Mouse (Mus musculus) mouse embryonic stem cell (cell line): ENCODE measurements around the gene Rbbp7.

Experiments
- in situ Hi-C, 2 experiments: fragments of 300-500 bp; cut with MboI; formaldehyde crosslinking; loops; 1 replicate in 1 of 2; 3 replicates in 1 of 2; pipeline ENCODE4 v1.14.3; 2019 to 2020; ENCODE audit warnings: low sequenced_read_pairs in 2 of 2, low pct_unique_long_range_greater_than_20kb in 1 of 2, mixed read lengths in 1 of 2; ENCODE audit not compliant: unreplicated experiment in 1 of 2

Rbbp7 gene

DNA sequence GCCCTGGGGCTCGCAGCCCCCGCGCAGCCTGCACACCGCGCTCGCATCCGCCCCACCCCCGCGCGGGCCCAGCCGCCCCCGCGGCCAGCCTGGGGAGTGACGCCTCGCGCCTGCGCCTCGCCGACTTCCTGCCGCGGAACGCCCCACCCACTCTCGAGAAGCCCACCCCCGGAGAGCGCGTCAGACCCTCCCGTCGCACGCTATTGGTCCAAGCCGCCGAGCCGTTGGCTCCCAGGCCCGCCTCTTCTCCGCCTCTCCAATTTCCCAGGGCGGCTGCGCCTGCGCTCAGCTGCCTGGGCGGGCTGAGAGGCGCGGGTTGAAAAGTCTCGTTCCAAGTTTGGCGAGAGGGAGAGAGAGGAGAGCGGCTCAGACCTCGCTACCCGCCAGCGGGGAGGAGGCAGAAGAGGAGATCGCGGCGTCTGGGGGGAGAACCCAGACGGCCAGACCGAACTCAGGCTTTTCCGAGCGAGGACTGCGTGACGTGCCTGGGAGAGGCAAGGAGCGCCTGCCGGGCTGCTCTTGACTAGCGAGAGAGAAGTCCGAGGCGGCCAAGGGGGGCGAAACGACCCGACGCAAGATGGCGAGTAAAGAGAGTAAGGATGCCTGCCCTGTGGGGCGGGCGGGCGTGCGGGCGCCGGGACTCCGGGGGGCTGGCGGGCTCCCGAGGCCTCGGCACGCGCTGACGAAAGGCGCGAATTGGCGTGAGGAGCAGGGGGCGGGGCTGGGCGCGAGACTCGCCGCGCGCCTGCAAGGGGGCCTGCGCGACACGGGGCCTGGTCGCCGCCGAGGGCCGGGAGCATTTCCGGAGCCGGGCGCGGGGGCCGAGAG is at the start of gene Rbbp7:
Gene Rbbp7, plus strand, starts transcription at position 288 of the 828 bp plus-strand sequence.
- in situ Hi-C loops, result no loop called here

DNA sequence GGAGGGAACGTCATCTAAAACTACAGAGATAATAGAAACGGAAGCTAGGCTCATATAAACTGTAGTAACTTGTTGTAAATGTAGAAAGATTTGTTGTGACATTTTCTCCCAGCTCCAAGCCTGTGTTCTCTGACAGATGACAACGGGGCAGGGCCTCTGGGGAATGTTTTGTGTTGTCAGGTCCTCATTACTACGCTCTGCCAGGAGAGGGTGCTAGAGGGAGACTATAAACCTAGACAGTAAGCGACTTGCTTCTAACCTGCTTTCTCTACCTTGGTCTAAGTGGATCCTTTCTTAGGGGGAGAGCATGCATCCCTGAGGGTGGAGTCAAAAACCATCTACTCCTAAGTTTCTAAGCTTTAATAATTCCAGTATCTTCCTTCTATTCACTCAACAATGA is 42.4 kb upstream of the Rbbp7 start:
- in situ Hi-C loops, result loop anchor here in 1 of 2 experiments (5.0 to 10.0 kb wide), 2 partner anchors 54 to 127 kb away; no protein-coding TSS in a partner anchor

DNA sequence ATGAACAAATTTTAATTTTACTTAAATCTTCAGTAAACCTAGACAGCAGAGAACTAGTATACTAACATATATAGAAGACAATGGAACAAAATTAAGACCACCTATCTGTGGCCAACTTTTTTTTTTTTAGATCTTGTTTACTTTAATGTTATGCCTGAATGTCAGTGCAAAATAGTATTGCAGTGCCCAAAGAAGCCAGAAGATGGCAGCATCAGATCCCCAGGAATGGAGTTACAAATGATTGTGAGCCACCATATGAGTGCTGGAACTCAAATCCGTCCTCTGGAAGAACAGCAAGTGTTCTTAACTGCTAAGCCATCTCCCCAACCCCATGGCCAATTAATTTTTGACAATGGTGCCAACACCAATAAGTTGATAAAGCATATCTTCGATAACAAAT is 40.6 kb upstream of the Rbbp7 start:
- in situ Hi-C loops, result loop anchor here in 1 of 2 experiments (5.0 to 10.0 kb wide), 2 partner anchors 53 to 125 kb away; no protein-coding TSS in a partner anchor

DNA sequence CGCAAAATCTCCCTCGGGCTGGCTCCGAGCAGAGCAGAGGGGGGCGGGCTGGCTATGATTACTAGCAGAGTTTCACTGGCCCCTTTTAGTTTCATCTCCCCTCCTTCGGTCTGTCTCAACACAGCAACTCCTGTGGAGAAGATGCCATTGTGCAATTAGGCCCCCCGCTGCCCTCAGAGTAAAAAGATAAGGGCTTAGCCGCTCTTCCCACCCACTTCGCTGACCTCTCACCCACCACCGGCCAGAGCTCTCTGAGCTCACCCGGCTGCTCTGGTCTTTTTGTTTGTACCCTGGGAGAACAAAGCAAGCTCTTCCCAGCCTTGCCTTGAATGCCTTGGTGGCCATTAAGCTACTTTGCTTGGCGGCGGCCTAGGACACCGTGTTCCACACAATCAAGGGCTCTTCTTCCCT is 32.8 kb upstream of the Rbbp7 start:
- in situ Hi-C loops, result no loop called here

DNA sequence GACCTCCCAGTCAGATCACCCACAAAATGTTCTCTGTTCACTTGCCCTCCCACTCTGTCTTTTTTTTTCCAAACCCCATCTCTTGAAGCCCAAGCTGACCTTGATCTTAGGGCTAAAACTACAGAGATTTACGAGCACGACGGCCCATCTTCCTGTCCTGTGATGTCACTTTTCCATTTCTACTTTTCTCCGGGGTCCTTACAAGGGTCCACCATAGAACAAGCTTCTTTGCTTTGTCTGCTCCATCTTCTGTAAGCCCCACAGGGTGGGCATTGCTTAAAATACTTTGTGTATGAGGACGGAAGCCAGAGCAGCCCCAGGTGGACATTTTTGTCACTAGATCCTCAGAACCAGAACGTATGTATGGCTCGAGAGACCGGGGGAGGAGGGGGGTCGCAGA is 32.4 kb upstream of the Rbbp7 start:
- in situ Hi-C loops, result no loop called here

DNA sequence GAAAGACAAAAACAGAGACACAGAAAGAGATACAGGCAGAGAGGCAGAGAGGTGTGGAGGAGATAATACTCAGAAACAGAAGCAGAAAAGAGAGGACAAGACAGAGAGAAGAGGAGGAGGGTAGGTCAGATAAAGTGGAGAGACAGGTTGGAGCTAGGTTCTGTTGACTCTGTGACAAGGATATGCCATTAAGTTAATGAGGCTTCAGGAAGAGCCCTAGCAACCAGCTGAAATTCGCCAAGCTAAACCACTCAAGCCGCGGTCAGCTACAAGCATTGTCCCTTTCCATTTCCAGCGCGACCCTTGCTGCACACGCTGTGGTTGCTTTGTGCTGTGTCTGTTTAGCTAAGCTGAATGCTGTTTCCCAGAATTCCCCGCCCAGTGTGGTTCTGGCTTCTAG is 32.0 kb upstream of the Rbbp7 start:
- in situ Hi-C loops, result no loop called here

DNA sequence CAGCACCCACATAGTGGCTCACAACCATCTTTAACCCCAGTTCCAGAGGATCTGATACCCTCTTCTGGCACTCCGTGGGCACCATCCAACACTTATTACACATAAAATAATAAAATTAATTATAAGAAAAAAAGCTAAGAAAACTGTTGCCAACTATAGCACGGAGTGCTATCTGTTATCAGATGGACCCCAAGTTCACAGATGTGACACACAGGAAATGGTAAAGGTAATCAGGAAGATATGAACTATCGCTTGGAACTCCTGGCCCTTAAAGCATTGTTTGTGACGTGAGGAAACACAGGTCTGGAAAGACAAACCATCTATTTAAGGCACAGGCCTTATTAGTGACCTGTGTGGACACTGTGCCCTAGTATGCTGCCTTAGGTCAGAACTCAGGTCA is 30.2 kb upstream of the Rbbp7 start:
- in situ Hi-C loops, result no loop called here

DNA sequence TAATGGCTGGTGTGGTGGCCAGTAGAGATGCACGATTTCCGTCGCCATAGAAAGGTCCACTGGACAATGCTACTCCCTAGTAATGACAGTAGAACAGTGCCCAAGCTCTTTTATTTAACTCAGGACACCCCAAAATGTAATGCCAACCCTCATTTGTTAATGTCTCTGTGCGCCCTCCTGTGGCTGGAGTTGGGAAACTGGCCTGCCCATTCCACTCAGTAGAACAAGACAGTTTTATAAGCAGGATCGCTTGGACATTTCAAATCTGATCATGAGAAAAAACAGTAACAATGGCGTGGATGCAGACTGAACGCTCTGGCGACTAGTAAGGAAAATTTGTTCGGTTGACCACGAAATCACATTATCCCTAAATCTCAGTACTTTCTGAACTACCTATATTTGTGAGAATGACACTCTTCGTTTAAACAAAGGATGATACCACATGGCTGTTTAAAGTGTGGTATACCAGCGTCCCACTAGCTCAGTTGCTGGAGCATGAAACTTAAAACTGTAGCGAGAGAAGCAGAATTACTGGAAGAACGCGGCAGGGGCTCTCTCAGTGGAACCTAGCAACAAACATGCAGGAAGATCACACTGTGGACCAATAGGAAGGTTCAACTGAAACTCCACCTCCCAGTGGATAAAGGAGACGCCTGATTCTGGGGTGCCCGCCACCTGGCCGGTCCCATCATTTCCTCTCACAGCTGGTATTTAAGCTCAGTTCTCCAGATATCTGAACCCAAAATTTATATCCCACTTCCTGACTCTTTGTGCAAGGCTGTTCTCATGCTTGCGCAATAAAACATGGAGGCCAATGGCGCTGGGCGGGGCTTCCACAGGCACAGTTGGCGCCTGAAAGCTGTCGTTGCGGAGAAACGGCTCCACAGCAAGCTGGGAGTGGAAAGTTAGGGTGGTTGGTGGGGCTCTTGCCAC is 24.9 kb upstream of the Rbbp7 start:
- in situ Hi-C loops, result no loop called here

DNA sequence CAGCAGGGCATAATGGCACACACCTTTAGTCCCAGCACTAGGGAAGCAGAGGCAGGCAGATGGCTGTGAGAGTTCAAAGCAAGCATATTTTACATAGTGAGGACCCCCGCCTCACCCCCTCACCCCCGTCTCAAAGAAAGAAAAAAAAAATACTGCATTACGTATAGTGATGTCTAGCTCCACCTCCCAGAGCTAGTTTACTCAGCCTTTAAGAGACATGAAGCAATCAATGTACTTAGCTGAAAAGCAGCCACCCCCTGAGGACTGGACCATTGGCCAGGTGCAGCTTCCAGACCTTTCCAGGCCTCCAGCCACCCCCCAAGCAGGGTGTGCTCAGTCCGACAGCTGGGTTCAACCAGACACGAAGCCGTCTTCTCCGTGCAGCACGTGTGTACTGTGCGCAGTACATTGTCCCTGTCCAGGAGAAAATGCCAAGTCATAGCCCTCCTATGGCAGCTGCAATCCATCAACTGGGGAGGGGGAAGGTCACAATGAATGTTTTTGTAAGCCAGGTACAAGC is 24.0 kb upstream of the Rbbp7 start:
- in situ Hi-C loops, result no loop called here

DNA sequence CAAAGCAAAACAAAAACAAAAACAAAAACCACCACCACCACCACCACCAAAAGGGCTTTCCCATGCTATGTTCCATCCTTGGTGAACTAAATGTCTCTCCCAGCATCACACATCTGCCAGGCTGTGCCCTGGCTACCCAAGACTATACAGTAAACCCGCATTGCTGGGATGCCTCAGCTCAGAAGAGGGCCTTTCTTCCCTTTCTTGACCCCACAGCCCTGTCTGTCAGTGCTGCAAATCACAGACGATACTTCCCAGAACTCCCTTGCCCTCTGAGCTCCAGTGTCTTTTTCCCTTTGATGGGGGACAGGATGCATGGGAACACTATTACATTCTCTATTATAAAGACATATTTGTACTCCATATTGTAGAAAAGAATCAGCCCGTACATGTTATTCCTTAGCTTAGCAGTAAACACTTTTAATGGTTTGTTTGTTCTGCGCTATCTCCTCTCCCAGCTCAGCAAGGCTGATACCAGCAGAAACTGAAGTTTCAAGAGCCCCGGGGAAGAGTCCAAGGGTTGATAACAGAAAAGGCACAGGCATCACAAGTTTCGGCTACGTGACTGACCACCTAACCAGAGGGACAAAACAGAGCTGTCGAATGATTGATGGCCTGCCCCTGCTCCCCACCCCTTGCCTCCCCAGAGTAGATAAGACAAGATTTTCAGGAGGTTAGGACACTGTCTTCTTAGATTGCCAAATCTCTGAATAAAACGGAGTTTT is 11.3 kb upstream of the Rbbp7 start:
- in situ Hi-C loops, result no loop called here

DNA sequence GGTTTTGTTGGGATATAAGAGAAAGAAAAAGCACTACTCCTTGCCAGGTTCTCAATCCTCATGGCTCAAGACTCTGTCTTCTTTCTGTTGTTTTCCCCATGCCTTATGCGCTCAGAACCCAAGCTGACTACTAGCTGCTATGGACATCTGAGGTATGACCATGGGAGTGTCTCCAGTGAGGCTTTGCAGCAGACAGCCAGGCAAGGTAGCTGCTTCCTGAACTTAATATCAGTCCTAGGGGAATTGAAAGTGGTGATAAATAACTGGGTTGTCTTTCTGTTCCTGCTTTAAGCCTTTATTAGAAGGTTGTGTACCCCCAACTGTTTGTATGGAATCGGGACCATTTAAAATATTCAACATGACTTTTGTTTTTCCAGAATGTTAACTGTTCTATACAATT is 7.8 kb upstream of the Rbbp7 start:
- in situ Hi-C loops, result no loop called here

DNA sequence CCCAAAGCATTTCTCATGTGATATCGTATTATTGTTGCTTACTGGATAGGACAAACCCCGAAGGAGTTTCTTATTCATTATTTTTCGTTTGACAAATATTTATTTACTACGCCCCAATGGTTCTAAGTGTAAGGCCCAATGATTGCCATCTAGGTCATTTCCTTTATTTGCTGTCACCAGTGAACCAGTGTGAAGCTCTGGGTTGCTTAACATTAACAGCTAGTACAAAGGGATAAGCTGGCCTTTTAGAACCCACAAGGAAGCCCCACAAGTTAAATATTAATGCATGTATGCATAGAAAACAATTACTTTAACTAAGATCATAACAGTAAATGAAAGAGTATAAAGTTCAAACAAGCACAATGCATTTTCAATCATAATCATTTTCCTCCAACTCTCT is 5.9 kb upstream of the Rbbp7 start:
- in situ Hi-C loops, result no loop called here

DNA sequence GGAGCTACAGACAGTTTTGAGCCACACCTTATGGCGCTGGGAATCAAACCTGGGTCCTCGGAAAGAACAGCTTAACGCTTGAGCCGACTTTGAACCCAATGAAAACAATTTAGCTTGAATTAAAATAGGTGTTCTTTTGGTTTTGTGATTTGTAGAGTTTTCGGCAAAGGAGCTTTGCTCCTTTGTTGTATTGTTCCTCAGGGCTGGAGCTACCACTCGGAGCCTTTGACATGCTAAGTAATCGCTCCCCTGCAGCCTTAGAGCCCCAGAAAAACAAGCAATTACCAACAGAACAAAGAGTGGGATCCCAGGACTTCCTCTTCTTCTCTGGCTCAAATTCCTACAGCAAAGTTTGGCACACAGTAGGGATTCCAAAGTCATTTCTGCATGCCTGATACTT is 4.1 kb upstream of the Rbbp7 start:
- in situ Hi-C loops, result no loop called here

DNA sequence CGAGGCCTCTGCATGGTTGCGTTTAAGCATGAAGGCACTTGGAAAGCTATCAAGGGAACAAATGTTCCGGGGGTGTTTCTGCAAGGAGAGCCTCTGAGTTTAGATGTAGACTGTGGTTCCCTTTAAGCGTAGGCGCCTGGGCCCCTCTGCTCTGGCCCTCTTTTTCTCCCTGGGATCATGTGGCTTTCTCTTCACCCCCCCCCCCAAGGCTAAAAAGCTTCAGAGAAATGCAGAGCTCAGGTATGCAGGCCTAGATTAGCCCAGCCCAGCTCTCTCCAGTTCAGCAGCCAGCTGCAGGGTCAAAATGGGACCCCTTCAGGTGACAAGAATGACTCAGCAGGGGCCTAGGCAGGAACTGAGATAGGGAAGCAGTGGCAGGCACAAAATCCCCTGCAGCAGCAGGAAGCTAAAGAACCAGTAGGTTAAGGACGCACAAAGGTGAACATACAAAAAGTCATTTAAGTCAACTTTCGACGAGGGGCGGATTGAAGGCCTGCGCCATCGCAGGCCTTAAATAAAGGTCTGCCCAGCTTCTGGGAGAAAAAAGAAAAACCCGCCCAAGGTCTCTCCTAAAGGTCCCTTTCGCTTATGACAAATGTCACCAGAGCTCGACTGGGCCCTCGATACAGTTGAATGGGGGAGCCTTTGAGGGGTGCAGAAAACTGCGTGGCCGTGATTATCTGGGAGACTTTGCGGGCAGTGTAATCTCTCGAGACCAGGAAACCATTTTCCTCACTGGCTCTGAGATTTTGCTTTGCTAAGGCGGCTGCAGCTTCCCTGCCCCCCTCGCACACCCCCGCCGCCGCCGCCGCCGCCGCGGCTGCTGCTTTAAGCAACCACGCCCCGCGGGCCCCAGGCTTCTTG is 719 bp upstream of the Rbbp7 start:
- in situ Hi-C loops, result no loop called here

DNA sequence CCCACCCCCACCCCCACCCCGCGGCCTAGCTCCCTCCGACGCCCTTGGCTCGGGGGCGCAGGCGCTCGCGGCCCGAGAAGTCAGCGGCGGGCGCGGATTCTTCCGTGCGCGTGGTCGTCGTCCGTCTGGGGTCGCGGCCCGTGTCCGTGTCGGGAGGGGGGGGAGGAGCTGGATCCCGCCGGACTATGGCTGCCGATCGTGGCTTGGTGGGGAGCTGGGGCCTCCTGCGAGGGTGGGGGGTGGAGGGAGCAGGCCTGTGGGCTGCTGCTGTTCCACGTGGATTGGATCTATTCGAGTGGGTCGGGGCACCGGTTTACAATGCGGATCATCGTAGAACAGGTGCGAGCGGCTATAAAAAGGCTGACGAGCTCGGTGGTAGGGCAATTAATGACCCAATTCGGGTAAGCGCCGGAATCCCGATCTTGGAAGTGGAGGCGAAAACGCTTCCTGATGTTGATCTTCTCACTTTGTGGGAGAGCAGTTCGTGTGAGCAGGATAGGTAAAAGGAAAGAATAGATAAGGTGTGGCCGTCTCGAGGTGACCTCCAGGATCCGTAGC is 835 bp downstream of the Rbbp7 start:
- in situ Hi-C loops, result no loop called here

DNA sequence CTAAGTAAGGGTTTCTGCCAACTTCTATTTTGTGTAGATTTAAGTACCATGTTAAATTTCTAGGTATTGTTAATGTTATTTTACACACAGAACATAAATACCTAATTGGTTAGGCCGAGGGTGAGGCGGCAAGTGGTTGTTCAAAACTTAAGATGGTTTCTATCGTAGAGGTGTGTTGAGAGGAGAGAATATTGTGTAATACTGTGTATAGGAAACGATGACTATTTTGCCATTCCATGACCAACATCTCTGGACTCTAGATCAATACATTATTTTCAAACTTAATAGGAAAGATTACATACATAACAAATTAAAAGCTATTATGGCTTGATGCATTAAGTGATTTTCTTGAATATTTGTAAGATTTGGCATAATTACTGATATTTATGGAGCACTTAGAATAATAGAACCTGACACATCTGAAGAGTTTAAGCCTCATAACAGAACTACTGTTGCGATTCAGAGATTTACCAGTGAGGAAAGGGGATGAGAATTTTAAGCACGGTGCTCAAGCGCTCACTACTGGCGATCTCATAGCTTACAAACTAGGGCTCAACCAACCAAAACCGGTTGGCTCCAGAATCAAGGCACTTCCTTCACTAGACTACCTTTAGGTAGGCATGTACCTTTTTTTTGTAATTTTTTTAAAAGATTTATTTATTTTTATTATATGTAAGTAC is 1.7 kb downstream of the Rbbp7 start:
- in situ Hi-C loops, result no loop called here

DNA sequence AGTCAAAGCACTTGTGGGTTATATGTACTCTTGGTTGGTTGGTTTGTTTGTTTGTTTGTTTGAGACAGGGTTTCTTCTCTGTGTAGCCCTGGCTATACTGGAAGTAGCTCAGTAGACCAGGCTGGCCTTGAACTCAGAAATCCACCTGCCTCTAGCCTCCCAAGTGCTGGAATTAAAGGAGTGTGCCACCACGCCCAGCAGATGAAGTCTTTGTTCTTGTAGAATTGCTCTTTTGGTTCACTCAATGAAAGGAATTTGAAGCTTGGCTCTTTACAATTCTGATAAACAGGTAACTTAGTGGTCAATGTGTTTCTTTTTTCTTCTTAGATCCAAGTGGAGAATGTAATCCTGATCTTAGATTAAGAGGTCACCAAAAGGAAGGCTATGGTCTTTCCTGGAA is 10.5 kb downstream of the Rbbp7 start:
- in situ Hi-C loops, result loop anchor here in 1 of 2 experiments (5.0 kb wide), 1 partner anchor 53 kb away; no protein-coding TSS in a partner anchor
